Mouse (Mus musculus) hindbrain, embryonic 10.5 days (tissue): ENCODE results near the gene Gm11042. TPM values are rescaled to one million over a fixed set of nuclear protein-coding genes. Genes with fewer than 3 reads are reported as not detected.

ENCODE experiments used
- DNase-seq: peaks from one replicate; pipeline ENCODE4 v3.0.0-alpha.2; 2017; ENCODE audit warnings: low spot score
- H3K27ac ChIP-seq: fragments of 300-500 bp; sonication (generic); 2 replicates; pipeline ENCODE4 v1.5.1; 2016; ENCODE audit warnings: mild to moderate bottlenecking, moderate library complexity
- H3K27me3 ChIP-seq: fragments of 300-500 bp; sonication (generic); 2 replicates; pipeline ENCODE4 v1.6.1; 2016; ENCODE audit warnings: mild to moderate bottlenecking; ENCODE audit not compliant: poor library complexity, insufficient read depth, severe bottlenecking
- H3K36me3 ChIP-seq: fragments of 300-500 bp; sonication (generic); 2 replicates; pipeline ENCODE4 v1.6.1; 2016; ENCODE audit warnings: mild to moderate bottlenecking, moderate library complexity
- H3K4me1 ChIP-seq: fragments of 300-500 bp; sonication (generic); replicated peaks from 2 replicates; pipeline ENCODE4 v1.6.1; 2016; ENCODE audit warnings: mild to moderate bottlenecking
- H3K4me3 ChIP-seq: fragments of 300-500 bp; sonication (generic); 2 replicates; pipeline ENCODE4 v1.5.1; 2016; ENCODE audit warnings: mild to moderate bottlenecking, moderate library complexity
- H3K9me3 ChIP-seq: fragments of 300-500 bp; sonication (generic); 2 replicates; pipeline ENCODE4 v1.6.1; 2016; ENCODE audit warnings: mild to moderate bottlenecking, moderate library complexity
- WGBS: fragments of 180-500 bp; shearing (Covaris S2); methylation state at CpG from one replicate; pipeline ENCODE4 v1.1.7; 2016; 5-methylcytosine and 5-hydroxymethylcytosine counted together
- polyA plus RNA-seq: library from polyadenylated mRNA; unstranded; fragments of >200 nt; fragmentation: Nextera tagmentation; extraction: Ambion mirVana; gene quantifications from 2 replicates; pipeline ENCODE4 v1.2.1, GENCODE M21; 2016

The Gm11042 gene
- polyA plus RNA-seq, 1 experiment from 2014 or later = not detected

DNA sequence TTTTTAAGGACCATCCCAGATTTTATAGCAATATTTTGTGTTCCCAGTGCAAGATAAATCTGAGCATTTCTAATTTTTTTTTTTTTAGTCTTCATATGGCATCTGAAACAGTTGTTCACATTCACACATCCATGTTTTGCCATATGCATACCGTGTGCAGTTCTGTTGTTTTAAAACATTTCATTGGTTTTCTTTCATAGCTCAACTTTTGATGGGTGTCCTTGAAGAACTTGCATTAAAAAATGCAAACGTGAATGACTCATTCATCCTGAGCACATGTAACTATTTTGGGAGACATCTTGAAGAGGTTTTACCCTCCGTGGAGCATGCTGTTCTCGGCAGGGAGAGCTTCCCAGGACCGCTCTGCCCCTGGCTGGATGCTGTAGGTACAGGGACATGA is 38.9 kb downstream of the Gm11042 start:
- H3K27ac ChIP-seq = no peak overlapping the region
- H3K4me3 ChIP-seq = no peak overlapping the region
- peaks cover 4% of the 10 kb centered on the region; the same call in 1 of the 2 replicates for H3K27me3 ChIP-seq
- WGBS = 87% methylated on average over 5 of the region's 5 CpGs
- H3K9me3 ChIP-seq = no peaks in the 10 kb centered on the region
- H3K36me3 ChIP-seq = no peaks in the 10 kb centered on the region
- DNase-seq = no peak
- 0 out of 2 replicates have a peak, but pooled peaks cover 4% of the 10 kb centered on the region for H3K4me1 ChIP-seq

DNA sequence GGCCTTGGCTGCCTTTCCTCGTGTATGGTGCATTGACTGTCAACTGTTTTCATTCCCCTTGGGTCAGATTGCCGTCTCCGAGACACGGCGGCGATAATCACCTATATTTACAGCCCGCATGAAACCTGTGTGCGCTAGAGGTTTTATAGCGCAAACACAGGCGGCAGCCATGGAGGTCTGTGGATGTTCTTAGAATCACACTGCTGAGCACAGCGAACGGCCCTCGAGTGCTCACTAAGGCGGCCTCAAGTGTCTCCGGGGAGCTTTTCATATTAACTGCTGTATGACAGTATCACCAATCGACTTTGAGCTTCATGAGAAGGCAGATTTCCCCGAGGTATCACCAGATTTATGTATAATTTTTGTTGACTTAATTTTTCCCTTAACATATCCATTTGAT is 43.6 kb downstream of the Gm11042 start:
- 0 out of 2 replicates have a peak, but pooled peaks cover 4% of the 10 kb centered on the region for H3K4me1 ChIP-seq
- no peaks in the 10 kb centered on the region for H3K27me3 ChIP-seq
- H3K27ac ChIP-seq = no peak overlapping the region
- no peak for DNase-seq
- WGBS = 94% methylated on average over 17 of the region's 17 CpGs
- H3K9me3 ChIP-seq = no peaks in the 10 kb centered on the region
- no peaks in the 10 kb centered on the region for H3K36me3 ChIP-seq
- no peak overlapping the region for H3K4me3 ChIP-seq

DNA sequence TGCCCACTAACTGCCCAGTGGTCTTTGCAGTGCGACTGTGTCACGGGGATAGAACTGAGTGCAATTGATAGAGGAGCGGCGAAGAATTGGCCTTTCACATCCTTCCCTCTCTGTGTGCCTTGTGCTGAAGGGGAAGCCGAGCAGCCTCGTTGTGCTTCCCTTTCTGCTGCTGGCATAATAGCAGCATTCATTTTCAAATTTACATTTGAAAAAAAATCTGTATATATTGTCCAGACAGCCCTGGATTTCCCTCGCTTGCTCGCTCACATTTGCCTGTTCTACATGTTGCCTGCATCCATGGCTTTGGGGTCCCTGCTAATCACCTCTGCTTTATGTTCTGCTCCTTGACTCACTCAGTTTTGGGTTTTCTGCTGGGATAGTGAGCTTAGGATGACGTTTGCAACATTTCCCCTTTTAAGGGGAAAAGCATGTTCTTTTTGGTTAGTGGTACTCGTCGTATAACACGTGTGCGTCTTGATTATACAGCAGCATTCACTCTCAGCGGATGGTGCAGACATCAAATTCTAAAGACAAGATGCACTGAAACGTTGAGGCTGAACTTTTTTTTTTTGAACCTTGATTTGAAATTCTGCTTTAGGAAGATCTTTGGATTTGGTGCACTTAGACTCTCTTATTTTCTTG is 47.4 kb downstream of the Gm11042 start:
- H3K9me3 ChIP-seq = no peaks in the 10 kb centered on the region
- no peak for DNase-seq
- H3K4me1 ChIP-seq = 0 out of 2 replicates have a peak, but pooled peaks cover 2% of the 10 kb centered on the region
- no peaks in the 10 kb centered on the region for H3K36me3 ChIP-seq
- 76% methylated on average over 15 of the region's 15 CpGs for WGBS
- no peak overlapping the region for H3K4me3 ChIP-seq
- H3K27ac ChIP-seq = no peak overlapping the region
- H3K27me3 ChIP-seq = no peaks in the 10 kb centered on the region

DNA sequence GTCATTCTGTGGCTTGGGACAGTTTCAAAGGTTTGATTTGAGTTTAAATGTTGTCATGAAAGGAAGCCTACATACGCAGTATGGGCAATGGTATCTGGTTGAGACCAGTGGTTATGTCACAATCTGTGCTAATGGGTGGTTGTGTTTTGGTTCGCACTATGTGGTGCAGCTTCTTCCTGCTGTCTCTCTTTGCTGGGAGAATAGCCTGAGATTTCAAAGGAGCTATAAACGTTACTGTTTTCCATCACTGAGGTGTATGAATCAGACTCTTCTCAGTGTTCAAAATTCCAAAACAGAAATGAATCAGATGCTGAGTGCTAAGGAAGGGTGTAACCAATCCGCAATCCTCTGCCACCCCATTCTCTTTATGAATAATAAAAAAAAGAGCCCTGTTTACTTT is 49.1 kb downstream of the Gm11042 start:
- Histone ChIP-seq H3K4me3 (no peak overlapping the region), H3K36me3 (no peaks in the 10 kb centered on the region), H3K27me3 (no peaks in the 10 kb centered on the region), H3K4me1 (0 out of 2 replicates have a peak, but pooled peaks cover 2% of the 10 kb centered on the region), H3K27ac (no peak overlapping the region), H3K9me3 (no peaks in the 10 kb centered on the region)
- 93% methylated on average over 4 of the region's 4 CpGs for WGBS
- DNase-seq = no peak
